Mouse (Mus musculus): Measurements from ENCODE around the gene Igfbp6.

GRCm38 (mm10) chr15:102110271-102110670 is 33.9 kb upstream of the Igfbp6 start:
- no peak for TF ChIP-seq CTCF (IDR thresholded peaks at IDR 0.05; ENCODE audit: extremely low read depth, insufficient read depth, insufficient read length, insufficient replicate concordance)
- TF ChIP-seq POLR2A (IDR thresholded peaks at IDR 0.05; ENCODE audit: low read depth, low read length) = no peak
